Mouse (Mus musculus): Measurements from ENCODE around the gene Cplx3. TPM values are rescaled to one million over a fixed set of nuclear protein-coding genes. Genes with fewer than 3 reads are reported as not detected.

Gene Cplx3
- total and polyA plus RNA-seq, 3 experiments, result not detected

GRCm38 (mm10) chr9:57650786-57651311 lies 44.8 kb upstream of the Cplx3 start:
- H3K4me1 ChIP-seq (ENCODE audit: control insufficient read depth in 1 of 2, insufficient read depth in 2 of 2, low read length in 2 of 2), result peaks cover 14 to 38% of the 10 kb centered on the region in 2 experiments
- H3K9ac ChIP-seq (ENCODE audit: control insufficient read depth, low read depth, low read length, poor library complexity, severe bottlenecking), result peak overlapping the region; percentile 70
- TF ChIP-seq MAZ (IDR thresholded peaks at IDR 0.05; ENCODE audit: low read depth, low read length), result 0 out of 2 replicates have a peak, but pooled peaks have one; percentile 12
- no peak for TF ChIP-seq GABPA (IDR thresholded peaks at IDR 0.05; ENCODE audit: low read depth, low read length)
- TF ChIP-seq E2F4 (IDR thresholded peaks at IDR 0.05; ENCODE audit: borderline replicate concordance, low read depth, low read length), result no peak
- 0 out of 2 replicates have a peak, but pooled peaks have one; percentile 4 for TF ChIP-seq TAL1 (IDR thresholded peaks at IDR 0.05; ENCODE audit: low read length)
- no peak for TF ChIP-seq USF1 (IDR thresholded peaks at IDR 0.05; ENCODE audit: low read depth, low read length)
- no peak for TF ChIP-seq JUND (IDR thresholded peaks at IDR 0.05; ENCODE audit: low read depth, low read length)
- TF ChIP-seq MXI1 (IDR thresholded peaks at IDR 0.05; ENCODE audit: low read depth, low read length), result peak; percentile 55; the same call in 1 of the 2 replicates
- TF ChIP-seq ETS1 (IDR thresholded peaks at IDR 0.05; ENCODE audit: low read depth, low read length), result peak; percentile 43; the same call in 1 of the 2 replicates
- TF ChIP-seq RCOR1 (IDR thresholded peaks at IDR 0.05; ENCODE audit: low read depth, low read length), result peak; percentile 70
- no peak for TF ChIP-seq CTCF (IDR thresholded peaks at IDR 0.05 in 2 of 3, conservative IDR thresholded peaks at IDR 0.05 in 1 of 3; ENCODE audit: control insufficient read depth in 1 of 3, insufficient read depth in 1 of 3, low read depth in 2 of 3, low read length in 3 of 3, poor library complexity in 1 of 3, severe bottlenecking in 1 of 3)
- peak; percentile 60 for TF ChIP-seq ELF1 (IDR thresholded peaks at IDR 0.05; ENCODE audit: low read depth, low read length)
- TF ChIP-seq TCF12 (IDR thresholded peaks at IDR 0.05; ENCODE audit: low read depth, low read length), result no peak; the same call in 1 of the 2 replicates
- TF ChIP-seq NELFE (IDR thresholded peaks at IDR 0.05; ENCODE audit: low read depth, low read length), result peak; percentile 61
- TF ChIP-seq CHD2 (IDR thresholded peaks at IDR 0.05; ENCODE audit: low read length), result 0 out of 2 replicates have a peak, but pooled peaks have one; percentile 18
- TF ChIP-seq SIN3A (IDR thresholded peaks at IDR 0.05; ENCODE audit: low read length), result peak; percentile 68
- TF ChIP-seq GATA1 (IDR thresholded peaks at IDR 0.05; ENCODE audit: low read depth, low read length), result peak; percentile 6; the same call in 1 of the 2 replicates
- TF ChIP-seq MEF2A (IDR thresholded peaks at IDR 0.05; ENCODE audit: extremely low read depth, insufficient replicate concordance, low read depth, low read length, poor library complexity, severe bottlenecking), result no peak
- TF ChIP-seq MYB (IDR thresholded peaks at IDR 0.05; ENCODE audit: low read depth, low read length), result no peak
- 0 out of 2 replicates have a peak, but pooled peaks have one; percentile 64 for TF ChIP-seq MYC (IDR thresholded peaks at IDR 0.05; ENCODE audit: low read depth, low read length)
- 0 out of 2 replicates have a peak, but pooled peaks have one; percentile 32 for TF ChIP-seq MAX (IDR thresholded peaks at IDR 0.05; ENCODE audit: low read length)
- peak; percentile 44 to 76; a peak in 2 of 4 replicates for TF ChIP-seq POLR2A (IDR thresholded peaks at IDR 0.05; ENCODE audit: control insufficient read depth in 1 of 2, insufficient read depth in 1 of 2, low read depth in 1 of 2, low read length in 2 of 2, poor library complexity in 1 of 2)
- no peak for TF ChIP-seq POLR2AphosphoS2 (IDR thresholded peaks at IDR 0.05; ENCODE audit: low read length)
- TF ChIP-seq NRF1 (IDR thresholded peaks at IDR 0.05; ENCODE audit: insufficient read depth, low read depth, low read length, poor library complexity, severe bottlenecking), result no peak
- TF ChIP-seq ZKSCAN1 (IDR thresholded peaks at IDR 0.05; ENCODE audit: low read depth, low read length), result no peak
- TF ChIP-seq EP300 (IDR thresholded peaks at IDR 0.05; ENCODE audit: low read depth in 1 of 2, low read length in 2 of 2), result peak; percentile 42 to 45; a peak in 3 of 4 replicates
- peak; percentile 68 for TF ChIP-seq TBP (IDR thresholded peaks at IDR 0.05; ENCODE audit: low read depth, low read length)
- no peaks in the 10 kb centered on the region for H3K79me2 ChIP-seq (ENCODE audit: control insufficient read depth, insufficient read depth, low read length, poor library complexity)
- peak overlapping the region; percentile 4 to 31; a peak in 3 of 4 replicates for H3K4me3 ChIP-seq (ENCODE audit: control insufficient read depth in 1 of 2, insufficient read depth in 1 of 2, low read depth in 2 of 2, low read length in 2 of 2)
- H3K36me3 ChIP-seq (ENCODE audit: control insufficient read depth in 1 of 2, insufficient read depth in 2 of 2, low read length in 2 of 2), result peaks cover 0 to 27% of the 10 kb centered on the region in 2 experiments; a peak in 2 of 4 replicates
- H3K27ac ChIP-seq (ENCODE audit: control insufficient read depth, low read depth, low read length), result peak overlapping the region; percentile 94
- peak; percentile 90 for DNase-seq (ENCODE audit: low read depth, low spot score)
- H3K27me3 ChIP-seq (ENCODE audit: control insufficient read depth in 1 of 2, insufficient read depth in 2 of 2, low read length in 2 of 2), result no peaks in the 10 kb centered on the region
- H3K9me3 ChIP-seq (replicated peaks; ENCODE audit: insufficient read depth, low read length), result no peaks in the 10 kb centered on the region
